Mouse (Mus musculus): ENCODE data around the gene Tmem168. TPM values are rescaled to one million over a fixed set of nuclear protein-coding genes. Genes with fewer than 3 reads are reported as not detected.

Tmem168 gene
- polyA plus RNA-seq, 1 experiment from 2014 or later = 43.3 TPM

DNA sequence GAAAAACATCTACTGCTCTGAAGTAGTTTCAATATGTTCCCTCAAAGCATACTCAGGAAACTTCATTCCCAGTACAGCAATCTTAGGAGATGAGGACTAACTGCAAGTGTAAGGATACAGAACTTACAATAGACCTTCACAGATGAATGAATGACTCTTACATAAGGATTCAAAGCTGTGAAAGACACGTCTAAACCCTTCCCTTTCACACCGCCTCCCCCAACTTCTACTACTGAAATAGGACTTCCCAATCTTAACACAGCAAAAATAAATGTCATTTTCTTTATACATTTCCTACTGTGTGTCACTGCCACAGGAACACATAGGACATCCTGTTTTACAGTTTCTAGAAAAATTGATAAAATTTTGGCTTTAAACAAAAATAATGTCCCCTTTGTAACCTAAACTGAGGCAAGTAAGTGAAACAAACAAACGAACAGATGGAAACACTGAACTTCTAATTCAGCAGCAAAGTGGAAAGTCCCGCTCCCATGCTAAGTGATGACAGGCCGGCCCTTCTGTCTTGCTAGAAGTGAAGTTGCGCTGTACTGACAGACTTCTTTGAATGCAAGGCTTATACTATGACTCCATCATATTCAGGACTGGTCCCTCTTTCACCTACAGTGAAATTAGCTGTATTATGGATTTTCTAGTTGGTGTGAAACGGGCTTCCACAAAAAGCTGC, 9.5 kb downstream of the Tmem168 start:
- Histone ChIP-seq H3K36me3 (ENCODE audit: control insufficient read depth, insufficient read depth, low read length) (peaks cover 20% of the 10 kb centered on the region), H3K9ac (ENCODE audit: low read depth, low read length) (no peak overlapping the region), H3K27me3 (ENCODE audit: control insufficient read depth, insufficient read depth, low read length) (no peaks in the 10 kb centered on the region), H3K4me1 (ENCODE audit: control insufficient read depth, insufficient read depth, low read length) (no peaks in the 10 kb centered on the region), H3K27ac (ENCODE audit: low read depth, low read length) (no peak overlapping the region), H3K4me2 (replicated peaks; ENCODE audit: low read depth, low read length) (no peak overlapping the region), H3K4me3 (ENCODE audit: low read length) (no peak overlapping the region), H3K9me3 (ENCODE audit: control insufficient read depth, low read length) (no peaks in the 10 kb centered on the region)
- 90% methylated on average over 7 of the region's 7 CpGs for WGBS
- ATAC-seq (ENCODE audit: low FRiP score, low TSS enrichment) = no peak

DNA sequence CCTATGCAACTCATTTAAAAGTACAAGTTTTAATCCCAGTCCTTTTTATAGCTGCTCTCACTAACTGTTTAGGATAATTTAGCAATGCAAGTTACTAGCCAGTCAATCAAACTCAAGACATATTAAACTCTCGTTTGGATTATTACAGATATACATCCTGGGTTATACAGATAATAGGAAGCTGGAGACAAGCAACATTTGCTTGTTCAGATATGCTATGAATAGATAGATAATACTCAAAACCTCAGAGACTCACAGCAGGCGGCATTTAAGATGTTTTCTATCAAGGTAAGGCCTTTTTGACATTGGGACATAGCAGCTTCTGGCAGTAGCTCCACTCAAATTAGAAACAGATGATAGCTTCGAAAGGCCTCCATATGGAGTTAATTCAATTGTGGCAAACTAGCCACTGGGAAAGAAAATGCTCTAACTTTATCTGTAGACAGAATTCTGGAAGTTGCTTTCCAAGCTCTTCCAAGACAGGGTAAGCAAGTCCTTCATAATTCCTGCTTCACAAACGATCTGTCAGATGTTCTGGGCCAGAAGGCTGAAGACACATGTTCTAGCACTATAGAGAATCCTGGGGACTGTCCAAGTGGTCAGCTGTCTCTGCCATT, 15.1 kb downstream of the Tmem168 start:
- ATAC-seq (ENCODE audit: low FRiP score, low TSS enrichment) = no peak
- no peak overlapping the region for H3K4me2 ChIP-seq (replicated peaks; ENCODE audit: low read depth, low read length)
- no peaks in the 10 kb centered on the region for H3K4me1 ChIP-seq (ENCODE audit: control insufficient read depth, insufficient read depth, low read length)
- peaks cover 40% of the 10 kb centered on the region for H3K36me3 ChIP-seq (ENCODE audit: control insufficient read depth, insufficient read depth, low read length)
- no peaks in the 10 kb centered on the region for H3K27me3 ChIP-seq (ENCODE audit: control insufficient read depth, insufficient read depth, low read length)
- 81% methylated on average over 4 of the region's 4 CpGs for WGBS
- no peaks in the 10 kb centered on the region for H3K9me3 ChIP-seq (ENCODE audit: control insufficient read depth, low read length)
- H3K4me3 ChIP-seq (ENCODE audit: low read length) = no peak overlapping the region
- no peak overlapping the region for H3K9ac ChIP-seq (ENCODE audit: low read depth, low read length)
- H3K27ac ChIP-seq (ENCODE audit: low read depth, low read length) = no peak overlapping the region

DNA sequence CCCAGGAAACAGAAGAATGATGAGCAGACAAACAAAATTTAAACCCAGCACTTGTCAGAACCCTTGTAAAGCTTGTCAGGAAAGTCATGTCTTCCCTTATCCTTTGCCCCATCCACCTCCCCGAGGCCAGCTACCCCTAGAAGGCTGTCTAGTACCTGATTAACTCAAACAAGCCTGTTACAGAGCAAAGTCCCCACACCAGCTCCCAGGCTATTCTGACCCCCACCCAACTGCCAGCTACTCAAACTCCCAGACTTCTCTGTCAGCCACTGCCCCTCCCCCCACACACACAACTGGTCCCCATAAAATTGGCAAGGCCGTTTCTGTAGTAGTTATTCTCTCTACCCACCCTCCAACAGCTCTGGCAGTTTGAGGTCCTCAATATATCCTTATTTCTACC, 21.3 kb downstream of the Tmem168 start:
- Histone ChIP-seq H3K27ac (ENCODE audit: low read depth, low read length) (no peak overlapping the region), H3K27me3 (ENCODE audit: control insufficient read depth, insufficient read depth, low read length) (no peaks in the 10 kb centered on the region), H3K4me1 (ENCODE audit: control insufficient read depth, insufficient read depth, low read length) (no peaks in the 10 kb centered on the region), H3K4me2 (replicated peaks; ENCODE audit: low read depth, low read length) (no peak overlapping the region), H3K9me3 (ENCODE audit: control insufficient read depth, low read length) (no peaks in the 10 kb centered on the region), H3K9ac (ENCODE audit: low read depth, low read length) (no peak overlapping the region), H3K4me3 (ENCODE audit: low read length) (no peak overlapping the region), H3K36me3 (ENCODE audit: control insufficient read depth, insufficient read depth, low read length) (peaks cover 25% of the 10 kb centered on the region)
- WGBS = 29% methylated on average over 2 of the region's 2 CpGs
- peak; percentile 62 for ATAC-seq (ENCODE audit: low FRiP score, low TSS enrichment)

DNA sequence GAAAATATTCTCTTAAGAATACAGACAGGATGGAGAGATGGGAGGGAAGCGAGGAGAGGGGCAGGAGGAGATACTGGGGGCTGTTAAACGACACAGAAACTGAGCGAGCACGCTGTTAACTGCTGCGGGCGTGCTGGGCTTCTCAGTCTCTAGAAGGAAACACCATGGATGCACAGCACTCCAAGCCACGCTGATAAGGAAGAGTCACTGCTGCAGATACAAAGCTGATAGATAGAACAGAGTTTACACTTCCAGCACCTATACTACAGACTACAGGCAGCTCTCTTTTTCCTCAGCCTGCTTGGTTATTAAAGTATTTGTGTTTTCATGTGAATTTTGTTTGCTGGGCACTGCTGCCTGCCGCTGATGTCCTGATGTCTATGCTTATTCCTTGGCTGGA, 21.7 kb downstream of the Tmem168 start:
- Histone ChIP-seq H3K36me3 (ENCODE audit: control insufficient read depth, insufficient read depth, low read length) (peaks cover 21% of the 10 kb centered on the region), H3K27ac (ENCODE audit: low read depth, low read length) (no peak overlapping the region), H3K4me1 (ENCODE audit: control insufficient read depth, insufficient read depth, low read length) (no peaks in the 10 kb centered on the region), H3K27me3 (ENCODE audit: control insufficient read depth, insufficient read depth, low read length) (no peaks in the 10 kb centered on the region), H3K9me3 (ENCODE audit: control insufficient read depth, low read length) (no peaks in the 10 kb centered on the region), H3K4me3 (ENCODE audit: low read length) (no peak overlapping the region), H3K9ac (ENCODE audit: low read depth, low read length) (no peak overlapping the region), H3K4me2 (replicated peaks; ENCODE audit: low read depth, low read length) (no peak overlapping the region)
- 74% methylated on average over 8 of the region's 8 CpGs for WGBS
- no peak for ATAC-seq (ENCODE audit: low FRiP score, low TSS enrichment)

DNA sequence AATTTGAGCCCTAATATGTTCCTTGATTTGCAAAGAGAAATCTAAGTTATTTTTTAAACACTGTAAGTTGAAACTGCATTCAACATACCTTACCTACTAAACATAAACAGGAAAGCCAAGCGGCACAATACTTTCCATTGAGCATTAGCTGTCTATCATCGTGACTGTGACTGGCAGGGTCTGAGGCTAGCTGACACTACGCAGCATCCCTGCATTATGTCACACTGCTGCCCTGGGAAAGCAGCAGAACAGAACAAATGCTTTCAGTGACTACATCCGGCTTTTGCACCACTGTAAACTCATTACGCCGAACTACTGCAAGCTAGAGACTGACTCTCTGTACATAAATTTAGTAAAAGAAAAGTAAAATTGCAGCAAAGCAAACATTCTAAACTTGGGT, 23.1 kb downstream of the Tmem168 start:
- no peak overlapping the region for H3K9ac ChIP-seq (ENCODE audit: low read depth, low read length)
- WGBS = 92% methylated on average over 6 of the region's 6 CpGs
- no peaks in the 10 kb centered on the region for H3K27me3 ChIP-seq (ENCODE audit: control insufficient read depth, insufficient read depth, low read length)

DNA sequence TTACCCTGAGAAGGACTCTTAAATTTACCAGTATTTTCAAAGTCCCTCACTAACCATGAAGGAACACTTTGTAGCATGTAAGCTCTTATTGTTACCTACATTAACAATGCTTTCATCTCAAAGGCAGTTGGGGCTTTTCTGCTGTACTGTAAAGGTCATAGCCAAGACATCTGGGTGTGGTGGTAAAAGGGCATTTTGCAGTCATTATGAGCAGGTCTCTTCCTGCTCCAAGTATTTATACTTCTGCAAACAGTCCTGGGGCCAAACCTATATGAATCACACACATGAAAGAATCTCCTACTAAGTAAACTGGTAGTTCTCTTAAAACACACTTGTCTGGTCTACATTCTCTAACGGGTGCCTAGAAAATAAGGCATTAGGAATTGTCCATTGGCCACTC, 25.8 kb downstream of the Tmem168 start:
- H3K4me1 ChIP-seq (ENCODE audit: control insufficient read depth, insufficient read depth, low read length) = no peaks in the 10 kb centered on the region
- H3K9ac ChIP-seq (ENCODE audit: low read depth, low read length) = no peak overlapping the region
- 95% methylated on average over 1 of the region's 1 CpGs for WGBS
- H3K4me3 ChIP-seq (ENCODE audit: low read length) = no peak overlapping the region
- H3K27me3 ChIP-seq (ENCODE audit: control insufficient read depth, insufficient read depth, low read length) = no peaks in the 10 kb centered on the region
- peaks cover 8% of the 10 kb centered on the region; the same call in 1 of the 2 replicates for H3K36me3 ChIP-seq (ENCODE audit: control insufficient read depth, insufficient read depth, low read length)
- no peak overlapping the region for H3K27ac ChIP-seq (ENCODE audit: low read depth, low read length)
- no peak overlapping the region for H3K4me2 ChIP-seq (replicated peaks; ENCODE audit: low read depth, low read length)
- H3K9me3 ChIP-seq (ENCODE audit: control insufficient read depth, low read length) = no peaks in the 10 kb centered on the region
- no peak for ATAC-seq (ENCODE audit: low FRiP score, low TSS enrichment)

More for the DNA sequence above, 23.1 kb downstream of the Tmem168 start:
- H3K4me3 ChIP-seq (ENCODE audit: low read length) = no peak overlapping the region
- H3K4me2 ChIP-seq (replicated peaks; ENCODE audit: low read depth, low read length) = no peak overlapping the region
- H3K4me1 ChIP-seq (ENCODE audit: control insufficient read depth, insufficient read depth, low read length) = no peaks in the 10 kb centered on the region
- no peak for ATAC-seq (ENCODE audit: low FRiP score, low TSS enrichment)
- H3K9me3 ChIP-seq (ENCODE audit: control insufficient read depth, low read length) = no peaks in the 10 kb centered on the region
- H3K36me3 ChIP-seq (ENCODE audit: control insufficient read depth, insufficient read depth, low read length) = peaks cover 12% of the 10 kb centered on the region; the same call in 1 of the 2 replicates
- H3K27ac ChIP-seq (ENCODE audit: low read depth, low read length) = no peak overlapping the region

DNA sequence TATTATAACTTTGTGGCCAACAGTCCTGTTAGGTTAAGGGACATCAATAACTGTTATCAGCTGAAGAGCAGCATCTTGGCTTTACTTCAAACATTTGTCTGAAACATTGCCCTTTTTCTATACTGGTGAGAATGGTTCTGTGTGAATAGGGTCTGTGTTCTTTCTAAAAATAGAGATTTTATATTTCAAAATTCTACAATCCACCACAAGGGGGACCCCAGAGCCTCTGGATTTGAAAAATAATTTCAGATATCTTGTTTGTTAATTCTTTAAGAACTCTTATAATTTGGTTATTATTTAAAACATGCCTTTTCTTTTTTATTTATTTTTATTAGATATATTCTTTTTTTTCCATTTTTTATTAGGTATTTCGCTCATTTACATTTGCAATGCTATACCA, 42.2 kb downstream of the Tmem168 start:
- Histone ChIP-seq H3K9ac (ENCODE audit: low read depth, low read length) (no peak overlapping the region), H3K4me1 (ENCODE audit: control insufficient read depth, insufficient read depth, low read length) (no peaks in the 10 kb centered on the region), H3K4me3 (ENCODE audit: low read length) (no peak overlapping the region), H3K27ac (ENCODE audit: low read depth, low read length) (no peak overlapping the region), H3K27me3 (ENCODE audit: control insufficient read depth, insufficient read depth, low read length) (no peaks in the 10 kb centered on the region), H3K36me3 (ENCODE audit: control insufficient read depth, insufficient read depth, low read length) (no peaks in the 10 kb centered on the region), H3K9me3 (ENCODE audit: control insufficient read depth, low read length) (no peaks in the 10 kb centered on the region), H3K4me2 (replicated peaks; ENCODE audit: low read depth, low read length) (no peak overlapping the region)
- ATAC-seq (ENCODE audit: low FRiP score, low TSS enrichment) = no peak
- WGBS = 96% methylated on average over 1 of the region's 1 CpGs

DNA sequence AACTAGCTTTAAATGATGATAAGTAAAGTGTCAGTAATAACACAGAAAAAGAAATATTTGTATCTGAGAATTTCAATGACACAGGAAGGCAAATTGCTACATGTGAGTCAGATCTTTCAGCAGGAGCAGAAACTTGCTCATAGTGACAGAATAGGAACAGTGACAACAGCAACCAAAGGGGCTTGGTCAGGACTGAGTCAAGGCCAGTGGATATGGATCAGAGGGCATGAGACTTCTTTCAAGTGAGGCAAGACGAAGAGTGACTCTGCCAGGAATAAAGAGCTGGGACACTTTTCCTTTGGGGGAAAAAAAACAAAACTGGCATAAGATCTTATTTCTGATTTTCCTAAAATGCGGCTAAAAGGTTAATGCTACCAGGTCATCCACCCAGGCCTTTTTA, 52.6 kb downstream of the Tmem168 start:
- no peak for ATAC-seq (ENCODE audit: low FRiP score, low TSS enrichment)
- Histone ChIP-seq H3K9ac (ENCODE audit: low read depth, low read length) (no peak overlapping the region), H3K4me3 (ENCODE audit: low read length) (no peak overlapping the region), H3K4me1 (ENCODE audit: control insufficient read depth, insufficient read depth, low read length) (no peaks in the 10 kb centered on the region), H3K27me3 (ENCODE audit: control insufficient read depth, insufficient read depth, low read length) (no peaks in the 10 kb centered on the region), H3K27ac (ENCODE audit: low read depth, low read length) (no peak overlapping the region), H3K36me3 (ENCODE audit: control insufficient read depth, insufficient read depth, low read length) (no peaks in the 10 kb centered on the region), H3K4me2 (replicated peaks; ENCODE audit: low read depth, low read length) (no peak overlapping the region), H3K9me3 (ENCODE audit: control insufficient read depth, low read length) (no peaks in the 10 kb centered on the region)
- 62% methylated on average over 2 of the region's 2 CpGs for WGBS

DNA sequence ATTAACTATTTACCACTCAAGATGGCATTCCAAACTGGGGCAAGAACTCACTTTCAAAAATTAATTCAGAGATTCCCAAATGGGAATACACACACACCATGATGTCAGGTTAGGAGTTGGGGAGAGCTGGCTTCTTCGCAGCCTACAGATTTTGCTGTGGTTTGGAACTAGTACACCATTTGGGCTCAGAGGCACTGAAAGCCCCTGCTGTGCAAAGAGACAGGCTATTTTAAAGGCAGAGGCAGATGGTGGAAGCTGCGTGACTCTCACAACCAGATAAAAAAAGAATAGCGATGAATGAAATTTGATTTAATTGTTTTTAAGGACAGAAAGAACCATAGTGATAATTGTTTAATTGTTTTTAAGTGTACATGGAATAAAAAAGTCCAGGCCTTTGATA, 66.1 kb downstream of the Tmem168 start:
- ATAC-seq (ENCODE audit: low FRiP score, low TSS enrichment) = no peak
- WGBS = 87% methylated on average over 3 of the region's 3 CpGs
- Histone ChIP-seq H3K9me3 (ENCODE audit: control insufficient read depth, low read length) (no peaks in the 10 kb centered on the region), H3K36me3 (ENCODE audit: control insufficient read depth, insufficient read depth, low read length) (no peaks in the 10 kb centered on the region), H3K9ac (ENCODE audit: low read depth, low read length) (no peak overlapping the region), H3K4me2 (replicated peaks; ENCODE audit: low read depth, low read length) (no peak overlapping the region), H3K4me1 (ENCODE audit: control insufficient read depth, insufficient read depth, low read length) (no peaks in the 10 kb centered on the region), H3K4me3 (ENCODE audit: low read length) (no peak overlapping the region), H3K27ac (ENCODE audit: low read depth, low read length) (no peak overlapping the region), H3K27me3 (ENCODE audit: control insufficient read depth, insufficient read depth, low read length) (no peaks in the 10 kb centered on the region)
